8 mouse cellular contexts compared by ENCODE assay signal in genomic region chr1:135540270-135540669, GRCm38 (mm10).
DNase-seq lines count a peak whose midpoint lies in the region; ATAC-seq lines count a peak whose summit lies in the region.

No protein-coding gene starts in this region.

- peak; percentile 48 for ATAC-seq in inflammation-experienced regulatory T-cells, adult 6 months
- peak; percentile 87 for ATAC-seq in megakaryocyte progenitor cell, adult 5-6 weeks (replicated peaks; ENCODE audit: poor library complexity)

- DNase-seq in adrenal gland, adult 18-20 months (ENCODE audit: low spot score in 2 of 2), result peak; percentile 82 to 86
- peak; percentile 96 for DNase-seq in embryo, embryonic 10.5 days (ENCODE audit: low spot score)
- DNase-seq in gastrocnemius, postnatal 25 days, result peak; percentile 64
- peak; percentile 74 to 83 for DNase-seq in left cerebral cortex, adult 8-10 months (ENCODE audit: low spot score in 2 of 2)
- peak; percentile 80 for DNase-seq in right cerebral cortex, postnatal 25 days
- peak; percentile 85 to 93 for DNase-seq in urinary bladder, postnatal 4 days (ENCODE audit: low spot score in 2 of 2)

Comparison
In these comparisons a context has a peak if more than half of its experiments do, and no peak if none do; other contexts are left out.
1. Peak in every context shown above with its lines: DNase-seq and ATAC-seq.